ENCODE assay signal across 10 mouse cellular contexts in the genomic region with DNA sequence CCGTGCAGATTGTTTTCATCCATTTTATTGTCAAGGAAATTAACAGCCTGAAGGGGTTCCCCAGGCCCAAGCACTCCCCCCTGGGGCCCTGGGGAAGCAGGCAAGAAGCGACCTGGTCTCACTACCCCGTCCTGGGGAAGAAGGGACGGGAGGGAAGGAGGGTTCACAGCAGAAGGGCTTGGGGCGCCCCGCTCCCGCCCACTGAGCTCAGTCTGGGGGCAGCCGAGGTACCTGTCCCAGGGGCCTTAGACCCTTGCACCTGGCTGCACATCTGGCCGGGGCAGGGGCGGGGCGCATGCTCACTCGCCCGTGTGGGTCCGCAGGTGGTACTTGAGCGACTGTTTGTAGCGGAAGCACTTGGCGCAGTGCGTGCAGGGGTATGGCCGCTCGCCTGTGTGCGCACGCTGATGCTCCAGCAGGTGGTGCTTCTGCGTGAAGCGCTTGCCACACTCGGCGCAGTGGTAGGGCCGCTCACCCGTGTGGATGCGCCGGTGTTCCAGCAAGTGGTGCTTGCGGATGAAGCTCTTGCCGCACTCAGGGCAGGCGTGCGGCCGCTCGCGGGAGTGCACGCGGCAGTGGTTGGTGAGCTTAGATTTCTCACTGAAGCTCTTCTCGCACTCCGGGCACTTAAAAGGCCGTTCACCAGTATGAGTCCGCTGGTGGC. TPM values are rescaled to one million over a fixed set of nuclear protein-coding genes. Genes with fewer than 3 reads are reported as not detected.
A peak's percentile ranks its signal among the peaks of the same experiment; 100 is the strongest.
DNase-seq lines count a peak whose midpoint lies in the region; ATAC-seq lines count a peak whose summit lies in the region.
"Had no signal": no experiment of that assay in that cellular context is flagged by ENCODE, and none has a peak within 500 bp of the region (broad histone marks: within the 10 kb centered on the region; RNA-seq: fewer than 3 reads in every experiment).

No protein-coding gene starts in this region.

- peak; percentile 73 for ATAC-seq in hindbrain, embryonic 16.5 days

- H3K4me1 ChIP-seq in hindbrain, embryonic 16.5 days (ENCODE audit: control insufficient read depth, insufficient read depth, low read depth, low read length): no peaks in the 10 kb centered on the region; the same call in 1 of the 2 replicates
- H3K4me1 ChIP-seq: limb, embryonic 12.5 days had no signal

- no peak overlapping the region for H3K4me3 ChIP-seq in hindbrain, embryonic 16.5 days (ENCODE audit: low read length)
- H3K4me3 ChIP-seq: limb, embryonic 12.5 days; myocyte had no signal

- no peak overlapping the region for H3K9ac ChIP-seq in hindbrain, embryonic 16.5 days (ENCODE audit: low read depth, low read length)
- H3K9ac ChIP-seq: limb, embryonic 12.5 days had no signal

- no peak overlapping the region for H3K27ac ChIP-seq in hindbrain, embryonic 16.5 days (ENCODE audit: low read depth, low read length)
- H3K27ac ChIP-seq: limb, embryonic 12.5 days had no signal

- DNase-seq in embryo, embryonic 11 days: peak; percentile 15
- DNase-seq in embryo, embryonic 10 days (ENCODE audit: low spot score): no peak
- DNase-seq in 3134 (ENCODE audit: extremely low read depth, insufficient read length, low spot score): peak; percentile 12
- DNase-seq in cerebellum, postnatal 25 days: peak; percentile 62 to 66
- DNase-seq in left cerebral cortex, adult 8-10 months (ENCODE audit: low spot score in 2 of 2): no peak
- no peak for DNase-seq in spleen, adult 12 weeks (ENCODE audit: low spot score)
- DNase-seq in adrenal gland, postnatal 14 days: no peak

- peaks cover 68% of the 10 kb centered on the region for H3K36me3 ChIP-seq in hindbrain, embryonic 16.5 days (ENCODE audit: control insufficient read depth, insufficient read depth, low read length)

- 78% methylated on average over 43 of the region's 43 CpGs for WGBS in hindbrain, embryonic 16.5 days

- peaks cover 20% of the 10 kb centered on the region for H3K9me3 ChIP-seq in hindbrain, embryonic 16.5 days (ENCODE audit: control insufficient read depth, low read length)

- H3K27me3 ChIP-seq in hindbrain, embryonic 16.5 days (replicated peaks; ENCODE audit: control insufficient read depth, insufficient read depth, low read length): no peaks in the 10 kb centered on the region
- H3K27me3 ChIP-seq: limb, embryonic 12.5 days had no signal

- H3K4me2 ChIP-seq in hindbrain, embryonic 16.5 days (ENCODE audit: low read length): peak overlapping the region; percentile 12; the same call in 1 of the 2 replicates
- H3K4me2 ChIP-seq: limb, embryonic 12.5 days had no signal

RNA-seq across cellular contexts. Expression of a gene that starts 24.2 kb away (rescaled TPM):
- 11.1 and 12.1 TPM in 2 replicates for polyA plus RNA-seq in hindbrain, embryonic 16.5 days (2015; fragmentation: Nextera tagmentation; extraction: Ambion mirVana)
- total RNA-seq in left cerebral cortex, adult 8-10 months (2022): 10 to 100 TPM; 38.6 to 41.1 (median 39.2) TPM
- 16.9 and 26.7 TPM in 2 replicates for total RNA-seq in adrenal gland, postnatal 14 days (2021)

Comparison
In these comparisons a context has a peak if more than half of its experiments do, and no peak if none do; other contexts are left out.
1. DNase-seq: peak in embryo, embryonic 11 days (single experiment), 3134 (single experiment) and cerebellum, postnatal 25 days (2 of 2); none in embryo, embryonic 10 days (single experiment), left cerebral cortex, adult 8-10 months (0 of 2), spleen, adult 12 weeks (single experiment) and adrenal gland, postnatal 14 days (single experiment).